Mouse (Mus musculus) megakaryocyte, embryonic 14.5 days (primary cell): ENCODE data around the gene Zfp664.

Source experiments
- FLI1 ChIP-seq: IDR thresholded peaks from 2 replicates; pipeline ENCODE4 v1.6.1; 2012; ENCODE audit warnings: low read length, inconsistent platforms, mixed read lengths
- GATA1 ChIP-seq: IDR thresholded peaks from 3 replicates; pipeline ENCODE4 v1.6.1; 2012; ENCODE audit warnings: mixed read lengths, low read length, inconsistent platforms, borderline replicate concordance

DNA sequence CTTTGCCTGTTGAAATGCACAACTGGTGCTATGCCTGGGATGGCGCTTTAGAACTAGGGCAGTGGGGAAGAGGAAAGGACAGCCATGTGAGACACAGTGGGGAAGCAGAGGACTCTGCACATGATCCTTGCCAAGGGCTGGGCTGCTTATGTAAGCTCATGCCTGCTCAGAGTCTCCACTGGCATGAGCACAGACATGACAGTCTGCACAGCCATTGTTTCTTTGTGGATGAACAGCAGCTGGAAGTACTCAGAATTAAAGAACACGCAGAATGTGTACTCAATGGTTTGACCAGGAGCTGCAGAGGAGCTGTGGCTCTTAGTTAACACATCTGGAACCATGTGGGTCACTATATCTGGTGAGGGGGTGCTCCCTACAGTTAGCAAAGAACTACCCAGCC, 9.4 kb upstream of the Zfp664 start:
- TF ChIP-seq GATA1 (no peak), FLI1 (no peak)
